Mouse (Mus musculus) limb, embryonic 14.5 days (tissue): ENCODE measurements around the gene Cadps. TPM values are rescaled to one million over a fixed set of nuclear protein-coding genes. Genes with fewer than 3 reads are reported as not detected.
"Not testable (repeated sequence)": the region's sequence is repeated elsewhere in the genome, so short reads cannot be mapped to it uniquely, and the experiment has no call there.

Experiments
- ATAC-seq: fragments of 200-750 bp; cut with Nextera tagmentation; 2 replicates; pipeline ENCODE4 v1.8.0; 2017; ENCODE audit warnings: low read depth, moderate number of reproducible peaks, moderate TSS enrichment; ENCODE audit not compliant: low FRiP score
- DNase-seq: peaks from one replicate; pipeline ENCODE4 v3.0.0-alpha.2; 2015; ENCODE audit warnings: low spot score
- H3K27ac ChIP-seq: fragments of 300-500 bp; sonication (generic); replicated peaks from 2 replicates; pipeline ENCODE4 v1.5.1; 2014; ENCODE audit warnings: low read depth, mild to moderate bottlenecking, low read length, moderate library complexity, mixed read lengths
- H3K27me3 ChIP-seq: fragments of 300-500 bp; sonication (generic); 2 replicates; pipeline ENCODE4 v1.6.1; 2014; ENCODE audit warnings: low read length, mixed read lengths; ENCODE audit not compliant: control insufficient read depth, insufficient read depth
- H3K36me3 ChIP-seq: fragments of 300-500 bp; sonication (generic); 2 replicates; pipeline ENCODE4 v1.6.1; 2014; ENCODE audit warnings: mild to moderate bottlenecking, low read length, moderate library complexity, mixed read lengths; ENCODE audit not compliant: control insufficient read depth, insufficient read depth
- H3K4me1 ChIP-seq: fragments of 300-500 bp; sonication (generic); 2 replicates; pipeline ENCODE4 v1.6.1; 2014; ENCODE audit warnings: antibody characterized with exemption, low read length, mixed read lengths; ENCODE audit not compliant: control insufficient read depth, insufficient read depth
- H3K4me2 ChIP-seq: fragments of 300-500 bp; sonication (generic); replicated peaks from 2 replicates; pipeline ENCODE4 v1.6.1; 2014; ENCODE audit warnings: low read depth, mild to moderate bottlenecking, low read length, moderate library complexity; ENCODE audit not compliant: severe bottlenecking
- H3K4me3 ChIP-seq: fragments of 300-500 bp; sonication (generic); replicated peaks from 2 replicates; pipeline ENCODE4 v1.5.1; 2014; ENCODE audit warnings: low read length
- H3K9ac ChIP-seq: fragments of 300-500 bp; sonication (generic); 2 replicates; pipeline ENCODE4 v1.6.1; 2014; ENCODE audit warnings: mild to moderate bottlenecking, low read depth, low read length, moderate library complexity; ENCODE audit not compliant: severe bottlenecking
- H3K9me3 ChIP-seq: fragments of 300-500 bp; sonication (generic); 2 replicates; pipeline ENCODE4 v1.6.1; 2016; ENCODE audit warnings: low read length; ENCODE audit not compliant: control insufficient read depth
- POLR2A ChIP-seq: fragments of 200-500 bp; IDR thresholded peaks from 2 replicates; pipeline ENCODE4 v1.8.0; 2012; ENCODE audit warnings: inconsistent platforms, mild to moderate bottlenecking, moderate library complexity, borderline replicate concordance; ENCODE audit not compliant: insufficient read depth, insufficient read length; ENCODE audit errors: extremely low read depth
- WGBS: fragments of 180-500 bp; shearing (Covaris S2); extraction: QIAGEN DNeasy Blood & Tissue Kit; methylation state at CpG from one replicate; pipeline ENCODE4 v1.1.7; 2014; 5-methylcytosine and 5-hydroxymethylcytosine counted together
- polyA plus RNA-seq, 2 experiments: library from polyadenylated mRNA; depleted of rRNA in 1 of 2; stranded (reverse) in 1 of 2; unstranded in 1 of 2; fragments of >200 nt; fragmentation: Nextera tagmentation in 1 of 2; extraction: Ambion mirVana in 1 of 2; gene quantifications; 2 replicates each; pipeline versions ENCODE4 v1.2.1 to v1.2.3; 2012 to 2014

Cadps gene
- polyA plus RNA-seq, 2 experiments: 4.9 to 5.9 TPM

DNA sequence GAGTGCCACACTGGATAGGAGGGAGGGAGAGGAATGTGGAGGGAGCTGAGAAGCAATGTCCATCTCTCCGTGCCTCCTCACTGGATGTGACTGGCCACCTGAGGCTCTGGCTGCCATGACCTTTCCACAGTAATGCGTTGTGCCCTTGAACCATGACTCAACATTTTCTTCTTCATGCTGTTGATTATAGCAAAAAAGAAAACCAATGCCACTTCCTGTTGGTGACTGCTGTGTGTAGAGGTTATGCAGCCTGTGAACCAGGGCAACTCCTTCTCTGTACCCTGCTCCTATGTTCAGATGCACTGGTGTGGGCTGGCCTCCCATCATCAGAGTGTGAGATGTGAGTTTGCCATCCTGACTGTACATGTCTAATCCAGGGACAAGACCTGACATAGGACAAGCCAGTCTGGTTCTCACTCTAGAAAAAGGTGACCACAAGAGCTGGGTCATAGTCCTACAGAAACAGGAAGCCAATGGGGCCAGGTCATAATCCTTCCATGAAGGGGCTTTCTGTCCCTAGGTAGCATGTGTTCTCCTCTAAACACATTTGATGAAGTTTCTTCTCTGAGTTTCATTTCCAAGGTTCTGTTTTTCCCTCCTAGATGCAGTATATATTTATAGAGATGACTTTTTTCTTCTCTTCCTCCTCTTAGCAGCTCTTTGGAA is 245.3 kb downstream of the Cadps start:
- Histone ChIP-seq H3K4me2 (no peak overlapping the region), H3K9ac (no peak overlapping the region), H3K36me3 (no peaks in the 10 kb centered on the region), H3K4me1 (no peaks in the 10 kb centered on the region), H3K4me3 (no peak overlapping the region), H3K9me3 (no peaks in the 10 kb centered on the region), H3K27ac (no peak overlapping the region), H3K27me3 (no peaks in the 10 kb centered on the region)
- no peak for TF ChIP-seq POLR2A
- ATAC-seq (no peak), DNase-seq (no peak)
- WGBS: 81% methylated on average over 2 of the region's 2 CpGs

DNA sequence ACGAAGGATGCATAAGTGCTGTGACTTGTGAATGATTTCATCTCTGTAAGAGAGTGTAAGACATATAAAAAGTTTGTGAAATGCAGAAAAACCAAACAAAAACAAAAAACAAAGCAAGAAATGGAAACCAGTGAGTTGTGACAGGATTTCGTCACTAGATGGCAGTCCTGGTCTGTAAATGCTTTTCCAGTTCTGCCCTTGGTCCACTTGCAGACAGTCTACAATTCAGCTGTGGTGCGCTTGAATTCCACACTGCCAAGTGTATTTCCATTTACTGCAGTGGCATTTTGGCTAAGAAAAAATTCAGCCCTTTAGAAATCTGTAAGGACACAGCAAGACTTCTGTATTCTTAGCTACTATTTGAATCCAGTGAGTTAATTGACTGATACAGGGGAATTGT is 247.8 kb downstream of the Cadps start:
- Histone ChIP-seq H3K4me3 (no peak overlapping the region), H3K9me3 (no peaks in the 10 kb centered on the region), H3K36me3 (no peaks in the 10 kb centered on the region), H3K4me1 (no peaks in the 10 kb centered on the region), H3K4me2 (no peak overlapping the region), H3K27ac (no peak overlapping the region), H3K9ac (no peak overlapping the region), H3K27me3 (no peaks in the 10 kb centered on the region)
- ATAC-seq (no peak), DNase-seq (peak; percentile 88)
- no peak for TF ChIP-seq POLR2A
- WGBS: 22% methylated on average over 3 of the region's 3 CpGs

DNA sequence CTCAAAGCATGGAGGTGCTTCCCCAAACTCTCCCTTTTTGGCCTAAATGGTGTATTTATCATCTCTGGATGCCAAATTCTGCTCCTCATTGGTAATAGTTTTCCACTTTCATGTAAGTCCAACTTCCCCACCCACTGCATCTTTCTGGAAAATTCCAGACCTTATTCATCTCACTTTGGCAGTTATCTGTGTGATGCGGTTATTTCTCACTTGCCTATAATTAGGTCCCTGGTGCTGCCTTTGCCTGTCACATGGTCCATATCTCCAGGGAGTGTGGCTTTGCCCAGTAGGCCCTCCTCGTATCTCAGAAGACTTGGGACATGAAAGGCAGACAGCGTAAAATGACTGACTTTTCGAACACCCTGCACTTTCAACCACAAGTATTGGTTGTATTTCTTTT is 248.5 kb downstream of the Cadps start:
- WGBS: 80% methylated on average over 4 of the region's 4 CpGs
- no peak overlapping the region for H3K27ac ChIP-seq
- H3K9me3 ChIP-seq: no peaks in the 10 kb centered on the region
- DNase-seq: no peak
- TF ChIP-seq POLR2A: no peak
- no peaks in the 10 kb centered on the region for H3K36me3 ChIP-seq
- H3K27me3 ChIP-seq: no peaks in the 10 kb centered on the region
- no peaks in the 10 kb centered on the region for H3K4me1 ChIP-seq
- no peak for ATAC-seq
- H3K4me3 ChIP-seq: no peak overlapping the region
- H3K4me2 ChIP-seq: no peak overlapping the region
- no peak overlapping the region for H3K9ac ChIP-seq

- not testable (repeated sequence) for H3K27me3 ChIP-seq, H3K27ac ChIP-seq, H3K4me3 ChIP-seq, H3K4me2 ChIP-seq, H3K9ac ChIP-seq, H3K36me3 ChIP-seq, ATAC-seq, H3K4me1 ChIP-seq, H3K9me3 ChIP-seq, DNase-seq
Measured at GRCm38 (mm10) chr14:12561730-12562129, 261.1 kb downstream of the Cadps start.

DNA sequence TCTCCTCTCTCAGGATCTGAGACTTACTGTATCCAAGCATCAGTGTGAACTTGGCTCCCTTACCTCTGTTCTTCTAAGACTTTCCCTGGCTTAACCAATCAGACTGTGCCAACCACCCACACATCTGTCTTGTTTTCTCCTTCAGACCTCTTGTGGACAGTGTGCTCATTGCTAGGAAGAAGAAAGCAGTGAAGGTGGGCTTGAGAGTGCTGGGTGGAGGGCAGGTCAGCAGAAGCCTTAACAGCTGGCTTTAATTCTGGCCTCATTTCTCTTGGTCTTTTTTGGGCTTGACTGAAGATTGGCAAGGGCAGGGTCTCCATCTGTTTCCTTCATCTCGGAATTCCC is 262.7 kb downstream of the Cadps start:
- Histone ChIP-seq H3K27me3 (no peaks in the 10 kb centered on the region), H3K4me3 (no peak overlapping the region), H3K27ac (no peak overlapping the region), H3K9ac (no peak overlapping the region), H3K4me1 (no peaks in the 10 kb centered on the region), H3K9me3 (no peaks in the 10 kb centered on the region), H3K36me3 (no peaks in the 10 kb centered on the region), H3K4me2 (no peak overlapping the region)
- no peak for DNase-seq
- ATAC-seq: no peak
- WGBS: 17% methylated on average over 1 of the region's 1 CpGs
- no peak for TF ChIP-seq POLR2A
